ENCODE assay signal across 16 mouse cellular contexts in genomic region chr9:55152935-55153334, GRCm38 (mm10).
"Had no signal": no experiment of that assay in that cellular context is flagged by ENCODE, and none has a peak within 500 bp of the region (broad histone marks: within the 10 kb centered on the region; RNA-seq: fewer than 3 reads in every experiment).

No protein-coding gene starts in this region.

- H3K4me2 ChIP-seq: lung, embryonic 14.5 days; midbrain, embryonic 13.5 days; midbrain, embryonic 15.5 days; neural tube, embryonic 12.5 days had no signal

- H3K9me3 ChIP-seq: midbrain, embryonic 13.5 days; midbrain, embryonic 15.5 days; neural tube, embryonic 12.5 days had no signal

- H3K27me3 ChIP-seq: midbrain, embryonic 13.5 days; midbrain, embryonic 15.5 days; neural tube, embryonic 12.5 days had no signal

- DNase-seq: lung, adult 18-20 months; lung, embryonic 14.5 days; lung, postnatal 10 days; lung, postnatal 4 days; retina, postnatal 1 day; right cerebral cortex, adult 18-20 months; right cerebral cortex, postnatal 25 days; right cerebral cortex, postnatal 4 days; spleen, adult 18-20 months; thymus, adult 18-20 months; thymus, postnatal 14 days; thymus, postnatal 36 days had no signal

- H3K36me3 ChIP-seq: midbrain, embryonic 13.5 days; midbrain, embryonic 15.5 days; neural tube, embryonic 12.5 days had no signal

- ATAC-seq: midbrain, embryonic 13.5 days; midbrain, embryonic 15.5 days had no signal

- H3K27ac ChIP-seq: liver, embryonic 14.5 days; midbrain, embryonic 13.5 days; midbrain, embryonic 15.5 days; neural tube, embryonic 12.5 days had no signal

- H3K4me3 ChIP-seq: midbrain, embryonic 13.5 days; midbrain, embryonic 15.5 days; neural tube, embryonic 12.5 days had no signal

- H3K9ac ChIP-seq: liver, embryonic 14.5 days; lung, embryonic 14.5 days; midbrain, embryonic 13.5 days; midbrain, embryonic 15.5 days; neural tube, embryonic 12.5 days had no signal
